Mouse (Mus musculus) MN1 (cell line): Measurements from ENCODE around the gene Gm20683.

Source experiments
- DNase-seq: peaks from one replicate; pipeline ENCODE4 v3.0.0-alpha.2; 2016; ENCODE audit warnings: low spot score

The Gm20683 gene

GRCm38 (mm10) chr17:25795609-25796092 is 45.9 kb downstream of the Gm20683 start, which contains the start of gene AC134908.4:
Gene AC134908.4, minus strand, starts transcription at chr17:25795659.
- DNase-seq: peak; percentile 94

- no peak for DNase-seq
Measured at GRCm38 (mm10) chr17:25794998-25795397, 46.6 kb downstream of the Gm20683 start.

- DNase-seq: no peak
Measured at GRCm38 (mm10) chr17:25794197-25794596, 47.4 kb downstream of the Gm20683 start.

GRCm38 (mm10) chr17:25792615-25793014 is 48.9 kb downstream of the Gm20683 start, which contains the start of gene Fam173a:
Gene Fam173a, minus strand, starts transcription at chr17:25792901.
- peak; percentile 85 for DNase-seq

GRCm38 (mm10) chr17:25791843-25792527 is 49.6 kb downstream of the Gm20683 start:
- peak; percentile 91 for DNase-seq

- DNase-seq: peak; percentile 76
Measured at GRCm38 (mm10) chr17:25791320-25791842, 50.2 kb downstream of the Gm20683 start.

- no peak for DNase-seq
Measured at GRCm38 (mm10) chr17:25786781-25787504, 54.6 kb downstream of the Gm20683 start.

- DNase-seq: no peak
Measured at GRCm38 (mm10) chr17:25786280-25786679, 55.3 kb downstream of the Gm20683 start, which contains the start of gene Ccdc78. Gene Ccdc78, plus strand, starts transcription at chr17:25786580.

- DNase-seq: peak; percentile 97
Measured at GRCm38 (mm10) chr17:25785281-25785745, 56.2 kb downstream of the Gm20683 start, which contains the start of gene Haghl. Gene Haghl, minus strand, starts transcription at chr17:25785673.
